Mouse (Mus musculus): ENCODE data around the gene Mink1. TPM values are rescaled to one million over a fixed set of nuclear protein-coding genes. Genes with fewer than 3 reads are reported as not detected.
A peak's percentile ranks its signal among the peaks of the same experiment; 100 is the strongest.
"Not testable (repeated sequence)": the region's sequence is repeated elsewhere in the genome, so short reads cannot be mapped to it uniquely, and the experiment has no call there.

Gene Mink1
- polyA plus RNA-seq (2011; ENCODE audit: insufficient read depth, insufficient read length, low replicate concordance, missing spikeins) = 50.8 and 79.5 TPM in 2 replicates

DNA sequence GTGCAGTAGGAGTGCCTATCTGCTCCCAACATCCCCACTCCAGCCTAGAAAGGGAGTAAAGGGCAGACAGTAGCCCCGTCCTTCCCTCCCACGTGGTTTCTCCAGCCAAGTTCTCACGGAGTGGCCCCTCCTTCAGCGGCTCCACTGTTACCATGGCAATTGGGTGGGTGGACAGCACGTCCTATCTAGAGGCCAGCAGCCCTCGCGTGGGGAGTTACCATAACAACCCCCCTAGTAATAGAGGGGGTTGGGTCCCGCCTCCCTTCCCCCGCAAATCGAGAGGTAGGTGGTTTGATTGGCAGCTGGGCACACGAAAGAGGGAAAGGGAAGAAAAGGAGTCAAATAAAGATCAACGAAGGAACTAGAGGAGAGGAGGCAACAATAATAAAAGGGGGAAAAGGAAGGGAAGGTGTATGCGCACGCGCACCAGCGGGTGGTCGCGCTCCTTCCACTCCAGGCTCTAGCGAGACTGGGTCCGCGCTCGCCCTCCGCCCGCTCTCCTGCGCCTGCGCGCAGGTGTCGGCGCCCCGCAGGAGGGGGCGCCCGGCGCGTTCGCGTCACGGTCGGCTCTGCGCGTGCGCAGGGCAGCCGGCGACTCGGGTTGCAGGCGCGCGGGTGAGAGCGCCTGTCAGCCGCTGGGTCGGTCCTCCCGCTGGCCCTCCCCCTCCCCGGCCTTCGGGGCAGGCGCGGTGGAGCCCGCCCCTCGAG lies at the start of gene Mink1:
Gene Mink1, plus strand, starts transcription at position 595 of the 708 bp plus-strand sequence.
- TF ChIP-seq POLR2A (IDR thresholded peaks at IDR 0.05; ENCODE audit: borderline replicate concordance, control insufficient read depth, low read depth, low read length) (peak; percentile 18; the same call in 1 of the 2 replicates), CTCF (IDR thresholded peaks at IDR 0.05; ENCODE audit: control insufficient read depth, insufficient read depth, low read length) (no peak)
- peak within 1 kb of the TSS; percentile 29; the same call in 1 of the 2 replicates for H3K27ac ChIP-seq (ENCODE audit: control insufficient read depth, insufficient read depth, low read depth, low read length, poor library complexity)
- under 1% methylated on average over 54 of the region's 57 CpGs for WGBS
- H3K4me1 ChIP-seq (ENCODE audit: control insufficient read depth, insufficient read depth, low read length) = no peaks in the 10 kb centered on the region; the same call in 1 of the 2 replicates
- H3K4me3 ChIP-seq (replicated peaks; ENCODE audit: control insufficient read depth, low read depth, low read length) = peak within 1 kb of the TSS; percentile 91

DNA sequence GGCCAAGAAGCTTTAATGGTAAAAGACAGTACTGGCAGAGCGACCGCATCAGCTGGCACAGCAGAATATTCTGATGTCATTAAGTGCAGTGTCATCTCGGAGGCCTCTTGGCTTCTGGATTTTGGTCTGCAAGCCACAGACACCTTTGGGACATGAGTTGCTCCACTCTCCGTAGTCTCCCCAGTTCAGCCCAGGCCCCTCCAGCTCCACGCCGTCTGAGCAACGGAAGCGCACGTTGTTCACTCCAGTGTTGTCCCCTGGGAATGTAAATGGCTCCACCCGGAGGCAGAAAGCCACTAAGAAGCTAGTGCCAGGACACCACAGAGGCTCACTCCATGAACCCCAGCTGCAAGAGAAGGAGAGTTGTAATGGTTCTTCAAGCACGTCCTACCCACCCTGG lies 49.2 kb upstream of the Mink1 start:
- 66% methylated on average over 11 of the region's 11 CpGs for WGBS
- TF ChIP-seq CTCF (IDR thresholded peaks at IDR 0.05; ENCODE audit: control insufficient read depth, insufficient read depth, low read length) = no peak
- Histone ChIP-seq H3K27ac (ENCODE audit: control insufficient read depth, insufficient read depth, low read depth, low read length, poor library complexity) (no peak overlapping the region), H3K4me3 (replicated peaks; ENCODE audit: control insufficient read depth, low read depth, low read length) (no peak overlapping the region), H3K4me1 (ENCODE audit: control insufficient read depth, insufficient read depth, low read length) (no peaks in the 10 kb centered on the region)

DNA sequence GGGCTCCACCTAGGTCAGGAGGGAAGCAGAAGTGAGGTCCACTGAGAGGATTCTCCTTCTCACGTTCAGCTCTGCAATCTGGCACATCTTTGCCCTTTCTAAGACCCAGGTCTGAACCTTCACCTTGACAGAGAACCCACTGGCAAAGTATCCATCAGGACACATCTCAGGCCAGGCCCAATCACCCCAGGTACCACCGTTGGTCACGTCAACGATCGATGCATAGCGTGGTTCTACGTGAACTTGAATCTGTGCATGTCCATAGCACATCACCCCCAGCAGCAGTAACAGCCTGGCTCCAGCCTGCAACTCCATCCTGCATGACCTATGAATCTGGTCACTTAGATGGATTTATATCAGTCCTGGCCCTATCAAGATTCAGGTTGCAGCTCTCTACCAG lies 48.4 kb upstream of the Mink1 start, which contains the start of gene Vmo1:
Gene Vmo1, minus strand, starts transcription at position 329 of the 400 bp plus-strand sequence.
- H3K4me1 ChIP-seq (ENCODE audit: control insufficient read depth, insufficient read depth, low read length) = no peaks in the 10 kb centered on the region
- TF ChIP-seq POLR2A (IDR thresholded peaks at IDR 0.05; ENCODE audit: borderline replicate concordance, control insufficient read depth, low read depth, low read length) = no peak
- TF ChIP-seq CTCF (IDR thresholded peaks at IDR 0.05; ENCODE audit: control insufficient read depth, insufficient read depth, low read length) = no peak
- 87% methylated on average over 7 of the region's 7 CpGs for WGBS
- no peak within 1 kb of the TSS for H3K4me3 ChIP-seq (replicated peaks; ENCODE audit: control insufficient read depth, low read depth, low read length)
- H3K27ac ChIP-seq (ENCODE audit: control insufficient read depth, insufficient read depth, low read depth, low read length, poor library complexity) = no peak within 1 kb of the TSS

DNA sequence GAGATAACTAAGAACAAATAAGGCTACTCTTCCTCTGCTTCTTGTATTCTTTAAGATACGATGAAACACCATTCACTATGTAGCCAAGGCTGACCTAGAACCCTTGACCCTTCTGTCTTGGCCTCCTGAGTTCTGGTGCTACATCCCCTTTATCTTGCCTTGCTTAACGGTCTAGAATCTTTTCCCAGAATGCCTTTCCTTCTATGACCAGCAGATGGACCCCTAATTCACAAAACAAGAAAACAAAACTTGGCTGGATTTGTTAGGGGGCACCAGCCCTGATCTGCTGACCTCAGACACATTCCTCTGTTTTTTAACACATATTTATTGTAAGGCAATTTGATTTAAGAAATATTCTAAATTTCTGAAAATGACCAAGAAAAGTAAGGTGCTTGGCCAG lies 46.3 kb upstream of the Mink1 start:
- TF ChIP-seq CTCF (IDR thresholded peaks at IDR 0.05; ENCODE audit: control insufficient read depth, insufficient read depth, low read length) = no peak
- TF ChIP-seq POLR2A (IDR thresholded peaks at IDR 0.05; ENCODE audit: borderline replicate concordance, control insufficient read depth, low read depth, low read length) = no peak
- no peak overlapping the region for H3K27ac ChIP-seq (ENCODE audit: control insufficient read depth, insufficient read depth, low read depth, low read length, poor library complexity)
- 18% methylated on average over 2 of the region's 2 CpGs for WGBS
- H3K4me1 ChIP-seq (ENCODE audit: control insufficient read depth, insufficient read depth, low read length) = no peaks in the 10 kb centered on the region
- no peak overlapping the region for H3K4me3 ChIP-seq (replicated peaks; ENCODE audit: control insufficient read depth, low read depth, low read length)

DNA sequence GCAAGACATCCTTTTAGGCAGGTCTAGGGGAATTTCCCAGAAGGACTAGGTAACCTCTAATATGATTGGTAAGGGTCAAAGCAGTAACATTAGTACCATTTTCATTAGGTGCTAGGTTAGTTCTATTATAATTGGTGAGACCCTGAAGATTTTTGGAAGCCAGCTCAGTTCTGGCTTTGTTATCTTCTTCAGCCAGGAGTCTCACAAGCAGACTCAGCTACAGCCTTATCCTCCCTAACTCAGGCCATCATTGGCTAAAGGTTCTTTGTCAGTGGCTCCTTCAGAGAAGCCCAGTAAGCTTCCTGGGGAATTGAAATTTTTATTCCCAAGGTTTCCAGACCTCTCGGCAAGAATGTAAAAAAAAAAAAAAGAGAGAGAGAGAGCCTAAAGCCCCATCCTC lies 44.2 kb upstream of the Mink1 start:
- WGBS = 61% methylated on average over 1 of the region's 1 CpGs
- Histone ChIP-seq H3K4me1 (ENCODE audit: control insufficient read depth, insufficient read depth, low read length) (no peaks in the 10 kb centered on the region), H3K27ac (ENCODE audit: control insufficient read depth, insufficient read depth, low read depth, low read length, poor library complexity) (no peak overlapping the region), H3K4me3 (replicated peaks; ENCODE audit: control insufficient read depth, low read depth, low read length) (no peak overlapping the region)
- no peak for TF ChIP-seq POLR2A (IDR thresholded peaks at IDR 0.05; ENCODE audit: borderline replicate concordance, control insufficient read depth, low read depth, low read length)

DNA sequence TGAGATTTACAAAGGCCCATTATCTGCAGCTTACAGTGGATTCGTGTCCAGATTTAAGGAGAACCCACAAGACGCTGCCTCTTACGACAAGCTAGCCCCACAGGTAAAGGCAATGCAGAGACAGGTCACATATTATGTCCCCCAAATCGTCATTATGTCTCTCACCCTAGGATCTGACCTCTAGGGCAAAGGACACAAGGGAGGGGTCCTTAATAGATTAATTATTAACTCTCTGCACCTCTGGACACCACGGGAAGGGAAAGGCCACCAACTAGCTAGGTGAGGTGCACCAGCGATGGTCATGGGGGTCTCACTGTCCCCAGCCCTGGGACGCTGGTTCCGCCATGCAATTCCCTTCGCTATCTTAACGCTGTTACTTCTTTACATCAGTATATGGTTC lies 43.8 kb upstream of the Mink1 start, which contains the start of gene Gltpd2:
Gene Gltpd2, plus strand, starts transcription at position 274 of the 400 bp plus-strand sequence.
- Histone ChIP-seq H3K4me3 (replicated peaks; ENCODE audit: control insufficient read depth, low read depth, low read length) (no peak within 1 kb of the TSS), H3K27ac (ENCODE audit: control insufficient read depth, insufficient read depth, low read depth, low read length, poor library complexity) (no peak within 1 kb of the TSS)

DNA sequence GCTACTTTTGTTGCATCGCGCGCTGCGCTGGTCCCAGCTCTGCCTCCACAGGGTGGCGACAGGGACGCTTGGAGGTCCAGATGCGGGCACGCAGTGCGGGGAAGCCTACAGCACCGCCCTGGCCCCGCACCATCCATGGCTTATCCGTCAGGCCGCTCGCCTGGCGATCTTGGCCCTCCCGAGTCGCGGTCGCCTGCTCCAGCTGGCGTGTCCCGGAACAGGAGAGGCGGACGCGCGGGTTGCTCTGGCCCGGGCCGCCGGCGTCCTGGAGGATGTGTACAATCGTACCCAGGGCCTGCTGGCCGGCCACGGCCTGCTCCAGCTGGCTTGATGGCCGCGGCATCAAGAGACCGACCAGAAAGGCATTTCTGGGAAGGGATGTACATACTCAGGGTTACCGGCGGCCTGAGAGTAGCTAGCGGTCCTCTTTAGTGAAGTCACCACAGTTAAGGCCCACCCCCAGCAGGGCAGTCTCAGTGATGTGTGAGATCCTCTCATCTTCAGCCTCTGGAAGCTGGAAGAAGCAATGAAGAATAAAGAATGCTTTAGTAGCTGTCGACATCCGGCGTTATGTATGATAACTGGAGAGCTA lies 42.4 kb upstream of the Mink1 start:
- Histone ChIP-seq H3K27ac (ENCODE audit: control insufficient read depth, insufficient read depth, low read depth, low read length, poor library complexity) (no peak overlapping the region), H3K4me3 (replicated peaks; ENCODE audit: control insufficient read depth, low read depth, low read length) (no peak overlapping the region), H3K4me1 (ENCODE audit: control insufficient read depth, insufficient read depth, low read length) (no peaks in the 10 kb centered on the region)
- TF ChIP-seq CTCF (IDR thresholded peaks at IDR 0.05; ENCODE audit: control insufficient read depth, insufficient read depth, low read length) (no peak), POLR2A (IDR thresholded peaks at IDR 0.05; ENCODE audit: borderline replicate concordance, control insufficient read depth, low read depth, low read length) (no peak)
- 81% methylated on average over 41 of the region's 41 CpGs for WGBS

More for the DNA sequence above, 43.8 kb upstream of the Mink1 start, which contains the start of gene Gltpd2:
- 84% methylated on average over 10 of the region's 10 CpGs for WGBS
- no peaks in the 10 kb centered on the region for H3K4me1 ChIP-seq (ENCODE audit: control insufficient read depth, insufficient read depth, low read length)
- TF ChIP-seq POLR2A (IDR thresholded peaks at IDR 0.05; ENCODE audit: borderline replicate concordance, control insufficient read depth, low read depth, low read length) = no peak
- no peak for TF ChIP-seq CTCF (IDR thresholded peaks at IDR 0.05; ENCODE audit: control insufficient read depth, insufficient read depth, low read length)

DNA sequence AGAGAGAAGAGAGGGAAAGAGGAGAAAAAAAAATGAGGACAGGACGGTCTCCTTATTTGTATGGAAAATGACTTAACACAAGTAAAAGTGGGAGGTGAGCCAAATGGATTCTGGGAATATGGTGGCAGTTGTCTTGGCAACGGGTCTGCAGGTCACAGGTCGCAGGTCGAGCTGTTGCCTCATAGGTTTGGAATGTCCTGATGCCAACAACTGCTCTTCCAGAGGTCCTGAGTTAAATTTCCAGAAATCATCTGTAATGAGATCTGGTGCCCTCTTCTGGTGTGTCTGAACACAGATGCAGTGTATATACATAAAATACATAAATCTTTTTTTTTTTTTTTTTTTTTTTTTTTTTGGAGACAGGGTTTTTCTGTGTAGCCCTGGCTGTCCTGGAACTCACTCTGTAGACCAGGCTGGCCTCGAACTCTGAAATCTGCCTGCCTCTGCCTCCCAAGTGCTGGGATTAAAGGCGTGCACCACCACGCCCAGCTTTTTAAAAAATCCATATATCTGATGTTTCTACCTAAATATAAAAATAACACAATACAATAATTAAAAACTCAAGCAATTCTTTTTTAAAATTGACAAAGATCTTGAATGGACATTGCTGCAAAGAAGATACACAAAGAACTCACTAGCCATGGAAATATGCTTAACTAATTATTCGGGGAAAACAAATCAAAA lies 39.2 kb upstream of the Mink1 start:
- not testable (repeated sequence) for H3K4me3 ChIP-seq (replicated peaks; ENCODE audit: control insufficient read depth, low read depth, low read length); H3K27ac ChIP-seq (ENCODE audit: control insufficient read depth, insufficient read depth, low read depth, low read length, poor library complexity); H3K4me1 ChIP-seq (ENCODE audit: control insufficient read depth, insufficient read depth, low read length)
- WGBS = 90% methylated on average over 8 of the region's 8 CpGs

Data from bone marrow, adult 2 months (tissue).